Mouse (Mus musculus) gastrocnemius, postnatal 4 days (tissue): ENCODE measurements around the gene Stk38. TPM values are rescaled to one million over a fixed set of nuclear protein-coding genes. Genes with fewer than 3 reads are reported as not detected.

ENCODE experiments used
- DNase-seq, 2 experiments: peaks; one replicate each; pipeline ENCODE4 v3.0.0; 2021 to 2022; ENCODE audit warnings: low spot score in 2 of 2, mixed read lengths in 2 of 2
- total RNA-seq, 2 experiments: library from RNA; stranded (reverse); gene quantifications; 2 replicates each; pipeline ENCODE4 v1.2.3; 2021

Stk38 gene
- total RNA-seq, 2 experiments from 2014 or later: 60.3 to 66.7 TPM

- DNase-seq: no peak
These were observed 40.7 kb downstream of the Stk38 start for GRCm38 (mm10) chr17:28967021-28967610.

- DNase-seq: no peak
These were observed 46.2 kb downstream of the Stk38 start for GRCm38 (mm10) chr17:28961596-28961995.

GRCm38 (mm10) chr17:28960597-28960996 is 47.2 kb downstream of the Stk38 start:
- no peak for DNase-seq

GRCm38 (mm10) chr17:28954416-28954815 is 53.4 kb downstream of the Stk38 start:
- DNase-seq: no peak

- DNase-seq: no peak
These were observed 54.5 kb downstream of the Stk38 start for GRCm38 (mm10) chr17:28953251-28953650.

- peak; percentile 93 for DNase-seq
These were observed 55.7 kb downstream of the Stk38 start, which contains the start of gene Kctd20 for GRCm38 (mm10) chr17:28951831-28952799. Gene Kctd20, plus strand, starts transcription at chr17:28951950.

GRCm38 (mm10) chr17:28950751-28951150 is 57.0 kb downstream of the Stk38 start:
- DNase-seq: no peak

- no peak for DNase-seq
These were observed 59.1 kb downstream of the Stk38 start for GRCm38 (mm10) chr17:28948661-28949060.

- DNase-seq: no peak
These were observed 60.5 kb downstream of the Stk38 start for GRCm38 (mm10) chr17:28947011-28947939.

GRCm38 (mm10) chr17:28944481-28944880 is 63.3 kb downstream of the Stk38 start:
- no peak for DNase-seq

- no peak for DNase-seq
These were observed 64.1 kb downstream of the Stk38 start, which contains the start of gene Pxt1 for GRCm38 (mm10) chr17:28943740-28944139. Gene Pxt1, minus strand, starts transcription at chr17:28943840.

GRCm38 (mm10) chr17:28942101-28942500 is 65.7 kb downstream of the Stk38 start:
- no peak for DNase-seq

GRCm38 (mm10) chr17:28940776-28941555 is 66.8 kb downstream of the Stk38 start:
- DNase-seq: no peak

GRCm38 (mm10) chr17:28936622-28937345 is 71.0 kb downstream of the Stk38 start:
- DNase-seq: peak in 1 of 2 experiments; percentile 62

- no peak for DNase-seq
These were observed 71.7 kb downstream of the Stk38 start for GRCm38 (mm10) chr17:28936133-28936532.

GRCm38 (mm10) chr17:28934120-28934916 is 73.5 kb downstream of the Stk38 start:
- DNase-seq: no peak

- no peak for DNase-seq
These were observed 75.5 kb downstream of the Stk38 start for GRCm38 (mm10) chr17:28932274-28932673.

- DNase-seq: no peak
These were observed 76.2 kb downstream of the Stk38 start for GRCm38 (mm10) chr17:28931436-28932211.
